Mouse (Mus musculus): Measurements from ENCODE around the gene Ctsa.

DNA sequence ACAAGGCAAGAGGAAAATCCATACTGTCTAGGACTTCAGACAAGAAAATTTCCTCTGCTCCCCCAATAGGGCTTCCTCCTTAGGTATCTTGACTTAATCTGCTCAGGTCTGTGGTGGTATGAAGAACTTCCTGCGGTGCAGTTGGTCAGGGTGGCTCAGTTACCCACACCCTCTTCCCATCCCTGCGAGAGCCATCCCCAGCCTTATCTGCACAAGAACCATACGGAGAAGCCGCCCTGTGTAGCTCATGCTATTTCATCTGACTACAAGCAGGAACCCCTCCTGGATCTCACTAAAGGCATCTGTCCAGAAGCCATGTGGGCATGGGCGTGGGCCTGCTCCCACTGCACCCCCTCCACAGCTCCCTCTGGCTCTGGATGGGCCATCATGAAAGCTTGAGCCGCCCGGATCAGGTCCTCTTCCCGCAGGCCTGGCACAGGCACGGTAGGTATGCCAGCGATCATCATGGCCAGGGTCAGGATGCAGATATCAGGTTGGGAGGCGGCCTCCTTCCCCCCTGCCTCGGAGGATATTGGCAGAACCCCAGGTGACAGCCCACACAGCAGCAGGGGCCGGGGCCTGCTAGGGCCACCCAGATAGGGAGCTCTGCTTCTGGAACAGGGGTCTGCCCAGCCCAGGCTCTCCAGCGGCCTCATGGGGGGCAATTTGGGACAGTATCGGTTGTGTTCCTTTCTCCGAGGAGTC lies 5.4 kb upstream of the Ctsa start:
- TF ChIP-seq POU5F1 (IDR thresholded peaks at IDR 0.05; ENCODE audit: borderline replicate concordance, low read length) (no peak), CTCF (conservative IDR thresholded peaks at IDR 0.05; ENCODE audit: low read length) (no peak), NANOG (IDR thresholded peaks at IDR 0.05; ENCODE audit: borderline replicate concordance, low read length) (no peak)

Measured in E14TG2a.4 (cell line).